Mouse (Mus musculus) neural tube, embryonic 11.5 days (tissue): ENCODE results near the gene Phf21b. TPM values are rescaled to one million over a fixed set of nuclear protein-coding genes. Genes with fewer than 3 reads are reported as not detected.
"Not testable (repeated sequence)": the region's sequence is repeated elsewhere in the genome, so short reads cannot be mapped to it uniquely, and the experiment has no call there.

Experiments
- ATAC-seq: fragments of 200-750 bp; cut with Nextera tagmentation; 2 replicates; pipeline ENCODE4 v1.8.0; 2017; ENCODE audit warnings: moderate number of reproducible peaks, mild to moderate bottlenecking, moderate TSS enrichment, moderate library complexity; ENCODE audit not compliant: insufficient read depth, low FRiP score, low TSS enrichment
- DNase-seq: peaks from one replicate; pipeline ENCODE4 v3.0.0-alpha.2; 2015; ENCODE audit warnings: low spot score
- H3K27ac ChIP-seq: fragments of 300-500 bp; sonication (generic); 2 replicates; pipeline ENCODE4 v1.5.1; 2014; ENCODE audit warnings: low read depth, mild to moderate bottlenecking, low read length
- H3K27me3 ChIP-seq: fragments of 300-500 bp; sonication (generic); 2 replicates; pipeline ENCODE4 v1.6.1; 2014; ENCODE audit warnings: mild to moderate bottlenecking, low read length, mixed read lengths; ENCODE audit not compliant: control insufficient read depth, insufficient read depth
- H3K36me3 ChIP-seq: fragments of 300-500 bp; sonication (generic); 2 replicates; pipeline ENCODE4 v1.6.1; 2014; ENCODE audit warnings: mild to moderate bottlenecking, low read length, moderate library complexity, mixed read lengths; ENCODE audit not compliant: control insufficient read depth, insufficient read depth
- H3K4me1 ChIP-seq: fragments of 300-500 bp; sonication (generic); 2 replicates; pipeline ENCODE4 v1.6.1; 2014; ENCODE audit warnings: low read length, mixed read lengths; ENCODE audit not compliant: control insufficient read depth, insufficient read depth
- H3K4me2 ChIP-seq: fragments of 300-500 bp; sonication (generic); 2 replicates; pipeline ENCODE4 v1.6.1; 2014; ENCODE audit warnings: low read depth, mild to moderate bottlenecking, moderate library complexity
- H3K4me3 ChIP-seq: fragments of 300-500 bp; sonication (generic); 2 replicates; pipeline ENCODE4 v1.5.1; 2014; ENCODE audit warnings: low read depth, low read length
- H3K9ac ChIP-seq: fragments of 300-500 bp; sonication (generic); 2 replicates; pipeline ENCODE4 v1.6.1; 2014; ENCODE audit warnings: mild to moderate bottlenecking, low read length
- H3K9me3 ChIP-seq: fragments of 300-500 bp; sonication (generic); 2 replicates; pipeline ENCODE4 v1.6.1; 2016; ENCODE audit warnings: low read length; ENCODE audit not compliant: control insufficient read depth
- WGBS: fragments of 180-500 bp; shearing (Covaris S2); extraction: QIAGEN DNeasy Blood & Tissue Kit; methylation state at CpG from one replicate; pipeline ENCODE4 v1.1.7; 2014; 5-methylcytosine and 5-hydroxymethylcytosine counted together
- polyA plus RNA-seq: library from polyadenylated mRNA; unstranded; fragments of >200 nt; fragmentation: Nextera tagmentation; extraction: Ambion mirVana; gene quantifications from 2 replicates; pipeline ENCODE4 v1.2.1, GENCODE M21; 2014

The Phf21b gene
- polyA plus RNA-seq, 1 experiment from 2014 or later = 32.2 TPM

DNA sequence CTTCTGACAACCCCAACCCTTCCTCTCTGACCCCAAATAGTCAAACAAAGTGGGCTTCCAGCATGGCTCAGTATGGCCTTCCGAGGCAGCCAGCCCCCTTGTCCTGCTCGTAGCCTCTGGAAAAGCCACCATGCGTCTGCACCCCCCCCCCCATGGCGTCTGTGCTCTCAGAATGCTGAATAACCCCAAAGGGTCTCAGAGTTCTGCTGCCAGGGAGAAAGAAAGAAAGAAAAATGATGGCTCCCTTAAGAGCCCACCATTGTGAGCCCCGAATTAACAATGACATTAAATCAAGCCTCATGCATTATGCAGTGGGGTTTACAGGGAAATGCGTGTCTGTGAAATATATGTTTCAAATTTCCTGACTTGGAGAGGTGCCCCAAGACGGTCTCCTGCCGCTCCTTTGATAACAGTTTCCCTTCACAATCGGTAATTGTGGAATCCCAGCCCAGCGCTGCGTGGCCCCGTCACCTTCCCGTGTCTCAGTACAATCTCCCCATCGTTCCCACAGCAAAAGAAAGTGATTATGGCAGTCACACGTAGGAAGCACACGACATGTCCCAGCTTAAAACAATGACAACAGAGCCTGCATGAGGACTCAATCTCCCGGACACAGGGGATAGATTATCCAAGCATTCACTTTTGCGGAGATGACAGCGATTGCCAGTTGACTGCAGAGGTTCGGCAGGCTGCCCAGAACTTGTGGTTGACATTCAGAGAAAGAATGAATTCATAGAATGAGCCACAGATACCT is 80.3 kb downstream of the Phf21b start:
- WGBS = 31% methylated on average over 20 of the region's 20 CpGs
- 0 out of 2 replicates have a peak overlapping the region, but pooled peaks have one; percentile 19 for H3K9ac ChIP-seq
- no peak overlapping the region for H3K4me3 ChIP-seq
- no peaks in the 10 kb centered on the region for H3K36me3 ChIP-seq
- H3K27me3 ChIP-seq = no peaks in the 10 kb centered on the region
- peak overlapping the region; percentile 32 for H3K4me2 ChIP-seq
- H3K9me3 ChIP-seq = no peaks in the 10 kb centered on the region
- peak overlapping the region; percentile 88 for H3K27ac ChIP-seq
- DNase-seq (peak; percentile 78), ATAC-seq (peak; percentile 85)
- H3K4me1 ChIP-seq = peaks cover 19% of the 10 kb centered on the region

DNA sequence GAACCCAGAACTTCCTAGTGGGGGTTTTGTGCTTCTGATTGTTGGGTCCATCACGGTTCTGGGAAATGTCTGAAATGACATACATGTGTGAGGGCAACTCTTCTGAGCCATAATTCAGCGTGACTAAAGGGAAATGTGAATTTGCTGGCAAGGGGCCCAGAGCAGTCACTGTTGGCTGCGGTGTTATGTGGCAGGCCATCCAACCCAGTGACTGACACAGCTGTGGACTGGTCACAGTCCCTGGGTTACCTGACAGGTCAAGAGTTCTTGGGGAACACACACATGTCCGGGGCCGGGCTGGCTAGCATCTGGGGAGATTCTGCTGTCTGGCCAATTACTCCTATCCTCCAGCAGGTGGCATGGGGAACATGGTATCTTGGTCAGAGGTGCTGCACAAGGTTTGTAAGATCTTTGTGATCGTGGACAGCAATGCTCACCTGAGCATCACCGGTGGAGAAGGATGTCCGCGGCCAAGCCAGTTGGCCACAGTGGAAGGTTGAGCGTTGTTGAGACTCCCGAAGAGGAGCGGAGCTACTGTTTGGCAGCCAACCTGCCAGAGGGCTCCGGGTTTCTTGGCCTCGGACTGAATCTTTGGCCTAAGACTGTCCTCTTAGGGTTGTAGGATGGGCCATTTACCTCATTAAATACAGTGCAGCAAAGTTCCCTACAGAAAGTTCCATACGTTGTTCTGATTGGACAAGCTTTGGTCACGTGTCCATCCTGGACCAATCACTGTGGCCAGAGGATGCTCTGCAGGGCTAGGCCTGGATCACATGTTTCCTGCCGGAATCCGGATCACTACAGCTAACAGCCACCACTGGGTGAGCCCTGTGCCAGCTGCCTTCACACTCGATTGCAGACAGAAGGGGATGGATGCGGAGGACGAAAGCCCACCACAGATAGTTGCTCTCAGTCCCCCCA is 83.4 kb downstream of the Phf21b start:
- Histone ChIP-seq H3K4me3 (no peak overlapping the region), H3K4me2 (no peak overlapping the region), H3K36me3 (no peaks in the 10 kb centered on the region), H3K4me1 (peaks cover 19% of the 10 kb centered on the region), H3K27me3 (no peaks in the 10 kb centered on the region), H3K9me3 (no peaks in the 10 kb centered on the region), H3K9ac (no peak overlapping the region), H3K27ac (no peak overlapping the region)
- WGBS = 83% methylated on average over 21 of the region's 21 CpGs
- DNase-seq = no peak
- ATAC-seq = no peak

DNA sequence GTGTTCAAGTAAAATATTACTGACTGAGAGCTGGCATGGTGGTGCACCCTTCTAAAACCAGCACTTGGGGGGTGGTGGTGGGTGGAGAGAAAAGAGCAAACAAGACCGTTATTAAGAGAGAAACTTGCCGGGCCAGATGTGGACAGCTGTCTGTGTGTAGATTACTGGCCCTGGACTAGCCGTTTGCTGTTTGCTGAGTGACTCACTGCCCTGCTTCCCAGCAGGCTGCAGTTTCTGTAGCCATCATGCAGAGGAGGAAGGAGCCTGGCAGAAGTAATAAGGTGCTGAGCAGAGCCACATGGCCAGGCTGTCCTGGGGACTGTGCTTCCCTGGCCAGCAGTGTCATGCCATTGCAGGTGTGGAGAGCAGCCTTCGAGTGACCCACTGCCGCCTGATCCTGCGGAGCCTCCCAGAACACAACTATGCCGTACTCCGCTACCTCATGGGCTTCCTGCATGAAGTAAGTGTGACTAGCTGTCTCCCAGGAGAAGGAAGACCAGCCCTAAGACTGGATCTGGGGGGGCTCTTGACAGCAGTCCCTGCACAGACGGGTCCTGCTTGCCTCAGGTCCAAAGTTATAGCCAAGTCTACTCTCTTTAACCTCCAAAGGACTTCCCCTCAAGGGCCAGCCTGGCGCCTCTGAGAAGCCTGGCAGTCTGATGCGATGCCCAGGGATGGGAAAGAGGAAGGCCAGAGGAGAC is 86.1 kb downstream of the Phf21b start:
- Histone ChIP-seq H3K4me2 (no peak overlapping the region), H3K36me3 (no peaks in the 10 kb centered on the region), H3K9me3 (no peaks in the 10 kb centered on the region), H3K4me3 (no peak overlapping the region), H3K27ac (no peak overlapping the region), H3K27me3 (no peaks in the 10 kb centered on the region), H3K4me1 (peaks cover 8% of the 10 kb centered on the region), H3K9ac (no peak overlapping the region; the same call in 1 of the 2 replicates)
- DNase-seq (no peak), ATAC-seq (no peak)
- WGBS = 87% methylated on average over 11 of the region's 11 CpGs

DNA sequence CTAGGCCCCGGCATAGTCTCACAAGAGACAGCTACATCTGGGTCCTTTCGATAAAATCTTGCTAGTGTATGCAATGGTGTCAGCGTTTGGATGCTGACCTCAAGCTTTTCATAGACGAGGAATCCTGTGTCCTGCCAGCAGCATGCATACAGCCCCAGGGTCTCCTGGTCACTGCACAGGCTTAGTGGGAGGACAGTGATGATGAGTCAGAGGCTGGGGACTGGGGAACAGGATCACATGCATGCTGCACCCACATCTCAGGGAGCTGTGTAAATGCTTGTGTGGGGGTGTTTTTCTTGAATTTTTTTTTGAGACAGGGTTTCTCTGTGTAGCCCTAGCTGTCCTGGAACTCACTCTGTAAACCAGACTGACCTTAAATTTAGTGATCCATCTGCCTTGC is 87.3 kb downstream of the Phf21b start:
- not testable (repeated sequence) for DNase-seq, H3K27me3 ChIP-seq, H3K4me2 ChIP-seq, H3K4me3 ChIP-seq, H3K4me1 ChIP-seq, H3K9ac ChIP-seq, ATAC-seq, H3K9me3 ChIP-seq, H3K27ac ChIP-seq, H3K36me3 ChIP-seq
- WGBS = 94% methylated on average over 3 of the region's 4 CpGs

DNA sequence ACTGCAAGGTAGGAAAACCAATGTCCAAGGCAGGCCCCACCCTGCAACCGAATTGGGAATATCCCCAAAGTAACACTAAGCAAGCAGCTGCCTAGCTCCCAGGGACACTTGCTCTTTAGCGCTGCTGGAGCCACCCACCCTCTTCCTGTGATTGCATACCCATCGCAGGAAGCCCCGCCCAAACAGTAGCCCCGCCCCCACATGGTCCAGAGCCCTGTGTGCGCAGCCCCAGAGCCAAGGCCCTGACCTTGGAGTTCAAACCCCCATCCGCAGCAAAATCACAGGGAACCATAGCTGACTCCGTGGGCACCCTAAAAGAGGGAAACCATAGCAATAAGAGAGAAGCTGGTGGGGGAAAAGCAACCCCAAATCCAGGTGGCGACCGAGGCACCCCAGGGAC is 89.2 kb downstream of the Phf21b start:
- Histone ChIP-seq H3K9me3 (no peaks in the 10 kb centered on the region), H3K27me3 (no peaks in the 10 kb centered on the region), H3K4me2 (no peak overlapping the region), H3K4me3 (no peak overlapping the region), H3K36me3 (no peaks in the 10 kb centered on the region), H3K9ac (no peak overlapping the region), H3K27ac (no peak overlapping the region), H3K4me1 (peaks cover 16% of the 10 kb centered on the region)
- no peak for ATAC-seq
- 42% methylated on average over 10 of the region's 10 CpGs for WGBS
- DNase-seq = no peak

DNA sequence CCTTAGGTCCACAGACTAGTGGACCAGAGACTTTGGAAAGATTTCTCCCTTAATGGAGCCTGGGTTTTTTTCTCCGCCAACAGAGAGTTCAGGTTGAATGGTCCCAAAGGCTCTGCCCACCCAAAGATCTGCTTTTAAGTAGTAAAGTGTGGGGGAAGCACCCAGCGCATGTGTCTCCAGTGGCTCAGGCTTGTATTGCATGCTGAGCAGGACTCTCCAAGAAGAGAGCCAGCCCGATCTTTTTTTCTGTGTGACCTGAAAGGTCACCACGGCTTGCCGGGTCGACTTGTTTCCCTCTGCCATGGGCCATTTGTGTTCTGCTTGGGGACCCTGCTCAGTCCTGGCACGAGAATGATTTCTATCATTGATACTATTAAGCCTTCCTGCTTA is 92.4 kb downstream of the Phf21b start:
- DNase-seq = no peak
- Histone ChIP-seq H3K4me2 (no peak overlapping the region), H3K27ac (0 out of 2 replicates have a peak overlapping the region, but pooled peaks have one; percentile 47), H3K36me3 (no peaks in the 10 kb centered on the region), H3K9me3 (no peaks in the 10 kb centered on the region), H3K9ac (no peak overlapping the region; the same call in 1 of the 2 replicates), H3K27me3 (no peaks in the 10 kb centered on the region), H3K4me3 (no peak overlapping the region), H3K4me1 (peaks cover 16% of the 10 kb centered on the region)
- ATAC-seq = no peak
- 28% methylated on average over 7 of the region's 7 CpGs for WGBS

DNA sequence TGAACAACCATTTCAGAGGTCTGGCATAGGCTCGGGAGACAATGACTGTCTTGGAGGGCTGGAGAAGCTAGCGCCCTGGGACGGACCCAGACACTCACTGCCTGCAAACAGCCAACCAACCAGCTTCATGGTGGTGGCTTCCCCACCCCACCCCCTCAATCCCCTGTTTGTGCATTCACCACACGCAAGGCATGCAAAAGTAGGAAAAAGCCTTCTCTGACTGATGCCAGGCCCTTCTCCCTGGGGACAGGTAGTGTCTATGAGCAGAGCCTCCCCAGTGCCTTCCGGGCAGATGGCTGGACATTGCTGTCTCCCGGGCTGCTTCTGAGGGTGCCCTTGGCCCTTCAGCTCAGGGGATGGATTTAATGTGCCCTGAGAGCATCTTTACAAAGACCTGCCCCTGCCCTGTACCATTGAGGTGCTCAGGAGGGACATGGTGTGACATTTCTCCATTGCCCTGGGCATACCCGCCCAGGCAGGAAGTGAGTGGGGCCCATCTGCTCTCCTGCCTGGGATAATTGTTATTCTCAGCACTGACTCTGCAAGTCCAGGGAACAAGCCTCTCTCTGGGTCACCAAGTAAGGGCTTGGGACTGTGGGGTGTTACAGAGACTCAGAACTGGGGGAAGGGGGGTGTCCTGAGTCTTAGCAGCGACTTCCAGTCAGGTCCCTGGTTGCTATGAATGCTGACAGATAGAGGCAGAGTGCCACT is 93.0 kb downstream of the Phf21b start:
- Histone ChIP-seq H3K4me1 (peaks cover 16% of the 10 kb centered on the region), H3K27me3 (no peaks in the 10 kb centered on the region), H3K9me3 (no peaks in the 10 kb centered on the region), H3K36me3 (no peaks in the 10 kb centered on the region), H3K9ac (no peak overlapping the region; the same call in 1 of the 2 replicates), H3K27ac (peak overlapping the region; percentile 47; the same call in 1 of the 2 replicates), H3K4me2 (no peak overlapping the region), H3K4me3 (no peak overlapping the region)
- DNase-seq (peak; percentile 53), ATAC-seq (peak; percentile 62)
- 64% methylated on average over 8 of the region's 8 CpGs for WGBS

DNA sequence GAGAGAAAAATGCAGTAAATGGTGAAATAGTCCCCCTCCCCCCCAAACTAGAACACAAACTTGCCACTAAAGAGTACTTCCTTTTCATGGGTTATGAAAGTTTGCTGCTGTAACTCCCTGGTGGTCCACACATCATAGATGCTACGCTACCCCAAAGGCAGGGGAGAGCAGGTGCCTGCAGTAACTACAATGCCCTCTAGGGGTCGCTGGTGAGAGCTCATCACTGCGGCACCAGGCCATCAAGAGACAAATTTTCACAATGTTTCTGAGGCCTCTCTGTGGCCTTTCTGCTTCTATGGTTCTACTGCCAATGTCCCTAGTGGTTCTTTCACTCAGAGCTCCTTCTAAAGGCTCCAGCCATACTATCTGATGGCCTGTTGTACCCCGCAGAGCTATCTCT is 97.4 kb downstream of the Phf21b start:
- peak; percentile 78 for DNase-seq
- H3K9me3 ChIP-seq = no peaks in the 10 kb centered on the region
- no peak overlapping the region for H3K4me2 ChIP-seq
- no peak for ATAC-seq
- no peak overlapping the region for H3K9ac ChIP-seq
- H3K36me3 ChIP-seq = no peaks in the 10 kb centered on the region
- H3K27me3 ChIP-seq = peaks cover 3% of the 10 kb centered on the region; the same call in 1 of the 2 replicates
- no peak overlapping the region for H3K27ac ChIP-seq
- peaks cover 23% of the 10 kb centered on the region for H3K4me1 ChIP-seq
- no peak overlapping the region for H3K4me3 ChIP-seq
- 32% methylated on average over 4 of the region's 4 CpGs for WGBS
